In genomic region chr19:52922678-52923495, GRCm38 (mm10) we compare ENCODE assay signal across 9 mouse cellular contexts.
DNase-seq lines count a peak whose midpoint lies in the region; ATAC-seq lines count a peak whose summit lies in the region.
"Had no signal": no experiment of that assay in that cellular context is flagged by ENCODE, and none has a peak within 500 bp of the region (broad histone marks: within the 10 kb centered on the region; RNA-seq: fewer than 3 reads in every experiment).

No protein-coding gene starts in this region.

- peak overlapping the region; percentile 21 for H3K4me3 ChIP-seq in hindbrain, embryonic 15.5 days

- 14% methylated on average over 25 of the region's 25 CpGs for WGBS in hindbrain, embryonic 15.5 days

- H3K36me3 ChIP-seq in hindbrain, embryonic 15.5 days, result no peaks in the 10 kb centered on the region

- ATAC-seq in hindbrain, embryonic 15.5 days (ENCODE audit: low FRiP score, low read depth), result no peak
- ATAC-seq in erythroblast, adult 5-6 weeks (replicated peaks; ENCODE audit: low FRiP score, poor library complexity, severe bottlenecking), result no peak

- H3K4me2 ChIP-seq in hindbrain, embryonic 15.5 days, result peak overlapping the region; percentile 52

- DNase-seq in Muller cell, postnatal 12 days (ENCODE audit: inconsistent ontology term), result peak; percentile 57
- DNase-seq in cerebellum, adult 18-20 months, result peak; percentile 29 to 51
- DNase-seq in forelimb bud, embryonic 11.5 days (ENCODE audit: low read depth, low spot score), result peak; percentile 54
- DNase-seq in layer of hippocampus, postnatal 36 days, result peak; percentile 53 to 67
- peak; percentile 62 for DNase-seq in lung, postnatal 14 days
- peak; percentile 24 for DNase-seq in retina, postnatal 7 days (ENCODE audit: low read depth, low spot score)

- no peaks in the 10 kb centered on the region for H3K9me3 ChIP-seq in hindbrain, embryonic 15.5 days

- H3K4me1 ChIP-seq in hindbrain, embryonic 15.5 days (replicated peaks), result peaks cover 4% of the 10 kb centered on the region; the same call in 1 of the 2 replicates

- H3K27ac ChIP-seq in hindbrain, embryonic 15.5 days (replicated peaks), result 0 out of 2 replicates have a peak overlapping the region, but pooled peaks have one; percentile 46
- H3K27ac ChIP-seq: macrophage had no signal

- H3K9ac ChIP-seq in hindbrain, embryonic 15.5 days, result no peak overlapping the region

- no peaks in the 10 kb centered on the region for H3K27me3 ChIP-seq in hindbrain, embryonic 15.5 days
